Mouse (Mus musculus) olfactory bulb, adult 2 months (tissue): Measurements from ENCODE around the gene L1cam. TPM values are rescaled to one million over a fixed set of nuclear protein-coding genes. Genes with fewer than 3 reads are reported as not detected.

ENCODE experiments used
- H3K27ac ChIP-seq: fragments of 200-500 bp; 2 replicates; pipeline ENCODE4 v1.5.1; 2012; ENCODE audit warnings: low read depth, low read length; ENCODE audit not compliant: insufficient read depth
- H3K4me1 ChIP-seq: fragments of 200-500 bp; 2 replicates; pipeline ENCODE4 v1.6.1; 2012; ENCODE audit warnings: low read length; ENCODE audit not compliant: control insufficient read depth, insufficient read depth
- H3K4me3 ChIP-seq: fragments of 200-500 bp; 2 replicates; pipeline ENCODE4 v1.5.1; 2012; ENCODE audit warnings: mild to moderate bottlenecking, low read depth, low read length, moderate library complexity; ENCODE audit not compliant: insufficient read depth
- CTCF ChIP-seq: fragments of 200-500 bp; IDR thresholded peaks from 2 replicates; pipeline ENCODE4 v1.5.1; 2012; ENCODE audit warnings: low read depth, mild to moderate bottlenecking, low read length, moderate library complexity; ENCODE audit not compliant: insufficient read depth
- POLR2A ChIP-seq: fragments of 200-500 bp; IDR thresholded peaks from 2 replicates; pipeline ENCODE4 v1.6.1; 2012; ENCODE audit warnings: mild to moderate bottlenecking, low read depth, low read length, moderate library complexity; ENCODE audit not compliant: insufficient read depth
- WGBS: fragments of 180-500 bp; shearing (Covaris S2); methylation state at CpG from one replicate; pipeline ENCODE4 v1.1.7; 2018; 5-methylcytosine and 5-hydroxymethylcytosine counted together
- polyA plus RNA-seq: library from polyadenylated mRNA; stranded (reverse); fragments of >200 nt; gene quantifications from 2 replicates; pipeline ENCODE4 v1.2.4, GENCODE M21; 2012; ENCODE audit warnings: low replicate concordance; ENCODE audit not compliant: missing spikeins, insufficient read depth, insufficient read length

L1cam gene
- not detected in 2 replicates for polyA plus RNA-seq

DNA sequence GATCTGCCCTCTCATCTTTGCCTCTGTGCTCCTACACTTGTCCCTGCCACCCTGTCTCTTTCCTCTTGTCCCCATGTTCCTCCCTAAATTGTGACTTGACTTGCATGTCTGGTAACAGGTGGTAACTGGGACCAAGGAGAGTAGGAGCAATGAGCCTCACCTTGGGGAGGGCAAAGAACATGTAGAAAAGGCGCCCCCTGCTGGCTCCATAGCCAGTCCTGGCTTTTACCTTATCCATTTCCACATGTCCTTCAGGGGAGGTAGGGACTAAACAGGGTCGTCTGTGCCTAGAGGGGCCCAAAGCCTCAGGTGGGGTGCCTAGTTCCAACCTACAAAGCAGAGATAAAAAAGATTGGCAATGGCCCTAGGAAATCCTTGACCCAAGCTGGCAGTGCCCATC, at the start of gene L1cam:
Gene L1cam, minus strand, starts transcription at position 387 of the 400 bp plus-strand sequence.
- H3K4me3 ChIP-seq = no peak within 1 kb of the TSS
- peak; percentile 22; the same call in 1 of the 2 replicates for TF ChIP-seq CTCF
- TF ChIP-seq POLR2A = no peak
- H3K27ac ChIP-seq = no peak within 1 kb of the TSS
- WGBS = 18% methylated on average over 2 of the region's 2 CpGs
- no peaks in the 10 kb centered on the region for H3K4me1 ChIP-seq

DNA sequence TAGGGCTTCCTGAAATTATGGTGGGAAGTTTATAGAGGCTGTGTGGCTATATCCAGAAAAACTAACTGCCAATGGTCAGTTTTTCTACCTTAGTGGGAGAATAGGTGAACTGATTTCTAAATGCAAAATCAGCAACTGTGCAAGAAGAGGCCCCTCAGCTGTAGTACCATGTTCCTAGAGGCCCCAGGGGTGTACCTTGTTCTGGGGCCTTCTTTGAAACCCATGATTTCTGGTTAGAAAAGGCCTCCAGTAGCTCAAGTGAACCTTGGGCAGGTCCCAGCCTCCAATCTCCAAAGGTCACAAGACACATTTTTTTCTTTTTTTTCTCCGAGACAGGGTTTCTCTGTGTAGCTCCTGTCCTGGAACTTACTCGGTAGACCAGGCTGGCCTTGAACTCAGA, 46.4 kb upstream of the L1cam start:
- H3K27ac ChIP-seq = no peak overlapping the region
- 72% methylated on average over 2 of the region's 2 CpGs for WGBS
- no peak overlapping the region for H3K4me3 ChIP-seq
- no peaks in the 10 kb centered on the region for H3K4me1 ChIP-seq
- TF ChIP-seq POLR2A = no peak
- TF ChIP-seq CTCF = no peak

DNA sequence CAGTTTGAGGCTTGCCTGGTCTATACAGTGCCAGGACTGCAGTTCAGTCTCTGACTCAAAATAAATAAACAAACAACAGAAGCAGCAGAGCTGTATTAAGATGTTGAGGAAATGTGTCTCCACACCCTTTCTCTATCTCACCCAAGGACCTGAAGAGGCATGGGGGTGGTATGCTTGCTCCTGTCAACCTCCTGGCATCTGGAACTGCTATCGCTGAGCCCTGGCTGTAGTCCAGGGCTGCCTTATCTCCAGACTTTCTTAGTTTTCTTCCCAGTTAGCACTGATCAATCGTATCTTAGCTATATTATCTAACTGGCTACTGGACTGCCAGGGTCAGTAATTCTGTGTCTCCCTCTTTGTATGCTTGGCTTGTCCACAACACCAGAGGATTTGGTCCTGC, 46.0 kb upstream of the L1cam start:
- 50% methylated on average over 2 of the region's 2 CpGs for WGBS
- no peaks in the 10 kb centered on the region for H3K4me1 ChIP-seq
- TF ChIP-seq CTCF (no peak), POLR2A (no peak)
- H3K27ac ChIP-seq = no peak overlapping the region
- H3K4me3 ChIP-seq = no peak overlapping the region

- Histone ChIP-seq H3K27ac (no peak overlapping the region), H3K4me1 (no peaks in the 10 kb centered on the region), H3K4me3 (no peak overlapping the region)
- WGBS = 76% methylated on average over 2 of the region's 2 CpGs
- TF ChIP-seq CTCF (no peak), POLR2A (no peak)
Measured at GRCm38 (mm10) chrX:73931871-73932270, 36.0 kb upstream of the L1cam start.

DNA sequence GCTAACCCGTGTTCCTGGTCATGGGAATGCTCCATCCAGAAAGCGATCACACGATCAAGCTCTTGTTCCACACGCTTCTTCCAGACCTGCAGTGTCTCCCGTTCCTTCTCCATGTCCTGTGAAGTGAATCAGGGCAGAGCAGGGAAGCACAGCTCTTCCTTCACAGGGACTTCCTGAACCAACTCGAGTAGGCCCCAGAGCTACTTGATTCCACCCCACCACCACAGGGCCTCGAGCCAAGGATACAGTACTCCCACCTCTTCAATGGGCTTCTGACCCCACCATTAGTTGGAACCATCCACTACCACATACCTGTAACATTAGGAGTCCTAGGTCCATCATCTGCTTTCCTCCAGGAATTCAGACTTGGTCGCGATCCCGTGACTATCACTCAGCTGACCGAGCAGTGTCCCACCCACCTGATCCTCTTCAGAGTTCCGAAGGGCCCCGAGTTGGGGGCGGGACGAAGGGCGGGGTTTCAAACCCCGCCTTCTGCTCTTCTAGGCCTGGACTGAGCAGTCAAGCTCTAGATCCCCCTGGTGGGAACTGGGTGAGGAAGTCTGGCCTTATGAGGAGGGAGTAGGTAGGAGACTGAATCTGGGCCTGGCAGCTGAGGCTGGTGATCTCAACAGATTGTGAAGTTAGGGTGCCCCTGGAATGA, 34.6 kb upstream of the L1cam start, which contains the start of gene Renbp:
Gene Renbp, minus strand, starts transcription at position 449 of the 661 bp plus-strand sequence.
- Histone ChIP-seq H3K27ac (no peak within 1 kb of the TSS), H3K4me1 (no peaks in the 10 kb centered on the region), H3K4me3 (peak within 1 kb of the TSS; percentile 16; the same call in 1 of the 2 replicates)

GRCm38 (mm10) chrX:73922550-73922882, 26.6 kb upstream of the L1cam start:
- TF ChIP-seq CTCF (no peak), POLR2A (no peak)
- 68% methylated on average over 8 of the region's 8 CpGs for WGBS
- no peak overlapping the region for H3K27ac ChIP-seq

More for the DNA sequence above, 34.6 kb upstream of the L1cam start, which contains the start of gene Renbp:
- TF ChIP-seq CTCF (no peak), POLR2A (no peak)
- 43% methylated on average over 17 of the region's 17 CpGs for WGBS

DNA sequence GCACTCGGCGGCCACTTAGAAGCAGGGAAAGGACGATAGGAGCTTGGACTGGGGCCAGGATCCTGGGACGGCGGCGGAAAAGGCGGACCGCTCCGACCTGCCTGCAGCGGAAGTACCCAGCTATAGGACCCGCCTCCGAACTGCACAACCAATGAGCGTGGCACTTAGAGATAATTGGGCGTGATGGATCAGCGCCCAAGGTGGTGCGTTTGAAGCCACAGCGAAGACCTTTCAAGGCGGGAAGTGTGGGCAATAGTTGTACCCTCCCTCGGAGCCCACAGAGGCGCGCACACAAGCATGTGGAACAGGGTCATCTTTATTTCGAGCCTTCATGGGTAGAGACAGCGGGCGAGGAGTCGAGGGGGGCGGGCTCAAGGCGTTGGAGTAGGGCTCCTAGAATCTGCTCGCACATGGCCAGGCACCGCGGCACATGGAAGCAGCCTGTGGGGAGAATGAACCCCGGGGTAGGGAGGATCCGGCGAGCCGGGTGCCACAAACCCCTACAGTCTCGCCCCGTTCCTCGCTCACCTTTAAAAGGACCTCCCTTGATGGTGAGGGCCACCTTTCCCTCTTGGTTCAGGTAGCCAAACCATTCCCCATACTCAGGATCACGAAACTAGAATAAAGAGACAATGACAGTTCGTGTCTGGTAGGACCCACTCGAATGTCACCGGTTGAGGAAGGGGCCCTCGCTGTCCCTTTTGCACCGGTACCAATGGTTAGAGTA, 26.1 kb upstream of the L1cam start, which contains the start of the genes Arhgap4 and Naa10:
Gene Arhgap4, minus strand, starts transcription at position 48 of the 727 bp plus-strand sequence.
Gene Naa10, minus strand, starts transcription at position 122 of the 727 bp plus-strand sequence.
- WGBS = 18% methylated on average over 43 of the region's 43 CpGs
- Histone ChIP-seq H3K4me1 (no peaks in the 10 kb centered on the region), H3K27ac (peak within 1 kb of the TSS; percentile 75), H3K4me3 (peak within 1 kb of the TSS; percentile 89)
- TF ChIP-seq POLR2A (no peak), CTCF (no peak)

More at GRCm38 (mm10) chrX:73922550-73922882, 26.6 kb upstream of the L1cam start:
- Histone ChIP-seq H3K4me3 (peak overlapping the region; percentile 89), H3K4me1 (no peaks in the 10 kb centered on the region)

DNA sequence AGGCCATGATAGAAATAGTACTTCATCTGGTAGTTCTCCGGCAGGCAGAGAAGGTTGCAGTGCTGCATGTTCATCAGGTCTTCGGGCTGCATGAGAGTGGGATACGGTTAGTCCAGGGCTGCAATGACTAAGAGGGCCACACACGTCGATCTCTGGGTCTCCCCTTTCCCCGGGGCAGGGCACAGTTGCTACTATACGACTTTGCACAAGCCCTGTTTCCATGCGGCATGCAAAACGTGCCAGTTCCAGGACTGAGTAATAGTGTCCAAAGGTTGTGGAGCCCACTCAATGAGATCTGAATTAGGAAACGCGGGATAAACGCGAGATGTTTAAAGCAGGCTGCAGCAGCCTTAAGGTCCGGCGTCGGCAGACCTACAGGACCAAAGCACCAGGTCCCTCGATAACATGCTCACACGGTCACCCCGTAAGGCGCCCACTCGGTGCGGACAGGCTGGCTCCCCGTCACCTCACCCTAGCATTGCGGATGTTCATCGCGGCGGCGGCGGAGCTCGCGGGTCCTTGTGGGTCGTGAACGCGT, 25.4 kb upstream of the L1cam start:
- no peak for TF ChIP-seq CTCF
- TF ChIP-seq POLR2A = no peak
- peak overlapping the region; percentile 75 for H3K27ac ChIP-seq
- WGBS = 21% methylated on average over 34 of the region's 34 CpGs
- peak overlapping the region; percentile 89 for H3K4me3 ChIP-seq
- no peaks in the 10 kb centered on the region for H3K4me1 ChIP-seq

DNA sequence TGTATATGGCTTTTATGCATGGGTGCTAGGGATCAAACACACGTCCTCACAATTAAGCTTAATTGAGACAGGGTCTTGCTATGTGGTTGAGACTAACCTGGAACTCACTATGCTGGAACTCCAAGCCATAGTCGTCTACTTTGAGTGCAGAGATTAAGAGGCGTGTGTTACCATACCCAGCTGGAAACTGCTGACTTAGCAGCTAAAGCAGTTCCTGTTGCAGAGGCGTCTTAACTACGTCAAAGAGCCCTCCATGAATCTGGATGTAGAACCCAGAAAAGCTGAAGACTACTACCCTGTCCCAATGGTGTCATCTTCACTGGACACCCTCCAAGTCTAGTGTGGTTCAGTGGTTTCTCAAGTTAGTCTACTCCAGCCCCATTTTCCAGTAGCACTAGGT, 22.7 kb upstream of the L1cam start:
- no peak overlapping the region for H3K27ac ChIP-seq
- H3K4me3 ChIP-seq = no peak overlapping the region
- no peaks in the 10 kb centered on the region for H3K4me1 ChIP-seq
- WGBS = 82% methylated on average over 5 of the region's 5 CpGs
- TF ChIP-seq POLR2A (no peak), CTCF (no peak)
